In genomic region chr16:35363150-35364062, GRCm38 (mm10) we compare ENCODE assay signal across 1 mouse cellular context.
TF ChIP-seq lines count a peak whose summit lies in the region.

TSS of gene Sec22a (minus strand) at chr16:35363918.

TF ChIP-seq in CH12.LX, 34 proteins besides CTCF, POLR2A, EP300 and RAD21 (continued from another document):
- peak; percentile 83 for TF ChIP-seq NRF1 (IDR thresholded peaks at IDR 0.05; ENCODE audit: low read depth, low read length)
- TF ChIP-seq UBTF (IDR thresholded peaks at IDR 0.05; ENCODE audit: low read depth, low read length) = peak; percentile 85; the same call in 1 of the 2 replicates
- no peak for TF ChIP-seq JUN (IDR thresholded peaks at IDR 0.05; ENCODE audit: insufficient read depth, low read depth, low read length)
- TF ChIP-seq NELFE (IDR thresholded peaks at IDR 0.05; ENCODE audit: low read depth, low read length) = peak; percentile 90
- peak; percentile 76; the same call in 1 of the 2 replicates for TF ChIP-seq MXI1 (IDR thresholded peaks at IDR 0.05; ENCODE audit: low read depth, low read length)
- no peak for TF ChIP-seq PAX5 (IDR thresholded peaks at IDR 0.05; ENCODE audit: low read length)
- TF ChIP-seq USF2 (conservative IDR thresholded peaks at IDR 0.05; ENCODE audit: low read depth, low read length) = no peak
- TF ChIP-seq MAX (IDR thresholded peaks at IDR 0.05; ENCODE audit: low read length) = peak; percentile 71
- TF ChIP-seq IRF4 (IDR thresholded peaks at IDR 0.05; ENCODE audit: low read depth, low read length) = peak; percentile 72; the same call in 1 of the 2 replicates
- peak; percentile 68; the same call in 1 of the 2 replicates for TF ChIP-seq POLR2AphosphoS2 (IDR thresholded peaks at IDR 0.05; ENCODE audit: low read depth, low read length)
- 0 out of 2 replicates have a peak, but pooled peaks have one; percentile 49 for TF ChIP-seq MAZ (IDR thresholded peaks at IDR 0.05; ENCODE audit: low read depth, low read length)
- TF ChIP-seq TBP (conservative IDR thresholded peaks at IDR 0.05; ENCODE audit: low read depth, low read length) = no peak; the same call in 1 of the 2 replicates
- peak; percentile 52; the same call in 1 of the 2 replicates for TF ChIP-seq MYC (IDR thresholded peaks at IDR 0.05; ENCODE audit: low read depth, low read length)
